Mouse (Mus musculus): ENCODE data around the gene Gm1123.

- no peak for TF ChIP-seq CTCF (IDR thresholded peaks at IDR 0.05; ENCODE audit: extremely low read depth, insufficient read depth, insufficient read length, insufficient replicate concordance)
- TF ChIP-seq POLR2A (IDR thresholded peaks at IDR 0.05; ENCODE audit: low read depth, low read length): no peak
Observed at GRCm38 (mm10) chr9:98976081-98976480, 59.4 kb downstream of the Gm1123 start.
